Mouse (Mus musculus): Measurements from ENCODE around the gene Babam2. TPM values are rescaled to one million over a fixed set of nuclear protein-coding genes. Genes with fewer than 3 reads are reported as not detected.

The Babam2 gene
- polyA plus RNA-seq, 1 experiment from 2014 or later: 30.2 TPM

DNA sequence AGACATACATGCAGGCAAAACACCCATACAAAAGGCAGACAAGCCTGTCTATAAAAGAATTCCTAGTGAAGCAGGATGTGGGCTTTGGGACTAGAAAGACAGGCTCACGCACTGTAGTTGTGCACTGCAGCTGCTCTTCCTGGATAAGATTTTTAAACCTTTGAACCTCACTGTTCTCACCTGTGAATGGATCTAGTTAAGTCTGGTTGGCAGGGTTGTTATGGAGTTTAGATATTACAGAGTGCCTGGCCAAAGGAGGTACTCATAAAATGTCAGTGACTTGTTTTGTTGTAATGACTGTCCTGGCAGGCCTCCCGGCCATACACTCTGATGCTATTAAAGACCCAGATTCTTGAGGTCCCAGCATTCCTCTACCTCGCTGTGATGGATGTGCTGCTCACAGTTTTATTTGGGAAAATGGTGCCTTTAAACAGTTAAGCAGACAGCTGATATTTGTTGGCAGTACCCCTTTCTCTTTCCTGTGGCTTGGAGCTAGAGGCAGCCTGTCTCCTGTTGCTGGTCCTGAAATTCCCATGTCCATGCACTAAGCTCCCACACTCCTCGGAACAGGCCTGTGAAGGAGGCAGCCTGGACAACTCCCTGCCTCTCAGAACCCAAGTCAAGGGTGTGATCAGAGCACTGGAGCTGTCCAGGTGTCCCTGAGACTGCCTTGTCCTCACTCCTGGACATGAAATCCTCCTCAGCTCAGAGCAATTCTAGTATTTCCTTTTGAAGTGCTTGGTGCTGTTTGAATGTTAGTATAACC, 299.9 kb downstream of the Babam2 start:
- 45% methylated on average over 4 of the region's 4 CpGs for WGBS
- Histone ChIP-seq H3K27me3 (ENCODE audit: control insufficient read depth, insufficient read depth, low read length) (no peaks in the 10 kb centered on the region), H3K36me3 (ENCODE audit: control insufficient read depth, insufficient read depth, low read length) (no peaks in the 10 kb centered on the region), H3K4me1 (ENCODE audit: control insufficient read depth, insufficient read depth, low read length) (no peaks in the 10 kb centered on the region), H3K9me3 (ENCODE audit: control insufficient read depth, low read length) (no peaks in the 10 kb centered on the region), H3K27ac (replicated peaks; ENCODE audit: low read depth, low read length) (no peak overlapping the region), H3K9ac (ENCODE audit: low read length) (no peak overlapping the region), H3K4me2 (ENCODE audit: low read depth, severe bottlenecking) (no peak overlapping the region), H3K4me3 (ENCODE audit: low read depth, low read length) (no peak overlapping the region)
- DNase-seq (ENCODE audit: low spot score) (no peak), ATAC-seq (ENCODE audit: insufficient number of reproducible peaks, low FRiP score, low TSS enrichment, low read depth) (no peak)

DNA sequence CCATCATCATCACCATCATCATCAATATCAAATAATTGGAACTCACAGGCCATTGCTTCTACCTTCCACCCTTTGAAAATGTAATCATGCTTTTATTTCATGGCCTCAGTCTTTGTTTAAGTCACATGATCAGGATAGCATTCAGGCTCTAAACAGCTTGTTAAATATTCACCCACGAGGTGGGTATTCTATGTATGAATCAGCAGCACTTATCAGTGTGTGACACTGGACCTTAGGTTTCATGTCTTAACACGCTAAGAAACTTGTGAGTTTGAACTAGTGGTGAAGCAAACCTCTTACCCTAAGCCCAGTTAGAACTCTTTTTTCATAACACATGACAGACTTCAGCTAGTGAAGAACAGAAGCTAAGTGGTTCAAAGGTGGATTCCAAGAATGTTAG, 301.3 kb downstream of the Babam2 start:
- H3K27me3 ChIP-seq (ENCODE audit: control insufficient read depth, insufficient read depth, low read length): no peaks in the 10 kb centered on the region
- H3K4me2 ChIP-seq (ENCODE audit: low read depth, severe bottlenecking): no peak overlapping the region
- no peaks in the 10 kb centered on the region for H3K36me3 ChIP-seq (ENCODE audit: control insufficient read depth, insufficient read depth, low read length)
- no peak overlapping the region for H3K4me3 ChIP-seq (ENCODE audit: low read depth, low read length)
- DNase-seq (ENCODE audit: low spot score) (no peak), ATAC-seq (ENCODE audit: insufficient number of reproducible peaks, low FRiP score, low TSS enrichment, low read depth) (no peak)
- no peak overlapping the region for H3K9ac ChIP-seq (ENCODE audit: low read length)
- 84% methylated on average over 2 of the region's 2 CpGs for WGBS
- no peak overlapping the region for H3K27ac ChIP-seq (replicated peaks; ENCODE audit: low read depth, low read length)
- H3K4me1 ChIP-seq (ENCODE audit: control insufficient read depth, insufficient read depth, low read length): no peaks in the 10 kb centered on the region
- no peaks in the 10 kb centered on the region for H3K9me3 ChIP-seq (ENCODE audit: control insufficient read depth, low read length)

DNA sequence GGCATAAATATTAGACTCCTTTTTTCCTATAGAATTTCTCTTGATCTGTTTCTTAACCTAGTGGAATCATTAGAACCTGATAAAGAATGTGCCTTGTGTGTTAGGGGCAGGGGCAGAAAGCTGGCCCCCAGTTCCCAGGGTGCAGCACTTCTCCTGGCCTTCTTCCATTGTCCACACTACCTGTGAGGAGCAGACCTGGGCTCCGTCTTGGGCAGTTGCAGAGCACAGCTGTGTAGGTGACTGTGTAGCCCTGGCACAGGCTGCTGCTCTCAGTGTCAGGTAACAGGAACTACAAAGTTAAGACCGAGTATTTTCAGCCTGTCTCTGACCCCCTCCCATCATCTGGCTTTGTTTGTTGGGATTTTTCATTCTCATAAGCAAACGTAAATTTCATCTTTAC, 302.6 kb downstream of the Babam2 start:
- 59% methylated on average over 3 of the region's 3 CpGs for WGBS
- H3K9me3 ChIP-seq (ENCODE audit: control insufficient read depth, low read length): no peaks in the 10 kb centered on the region
- no peaks in the 10 kb centered on the region for H3K27me3 ChIP-seq (ENCODE audit: control insufficient read depth, insufficient read depth, low read length)
- H3K36me3 ChIP-seq (ENCODE audit: control insufficient read depth, insufficient read depth, low read length): no peaks in the 10 kb centered on the region
- no peak overlapping the region for H3K9ac ChIP-seq (ENCODE audit: low read length)
- no peak overlapping the region for H3K27ac ChIP-seq (replicated peaks; ENCODE audit: low read depth, low read length)
- no peak overlapping the region for H3K4me3 ChIP-seq (ENCODE audit: low read depth, low read length)
- ATAC-seq (ENCODE audit: insufficient number of reproducible peaks, low FRiP score, low TSS enrichment, low read depth): no peak
- no peak overlapping the region for H3K4me2 ChIP-seq (ENCODE audit: low read depth, severe bottlenecking)
- no peak for DNase-seq (ENCODE audit: low spot score)
- H3K4me1 ChIP-seq (ENCODE audit: control insufficient read depth, insufficient read depth, low read length): no peaks in the 10 kb centered on the region

DNA sequence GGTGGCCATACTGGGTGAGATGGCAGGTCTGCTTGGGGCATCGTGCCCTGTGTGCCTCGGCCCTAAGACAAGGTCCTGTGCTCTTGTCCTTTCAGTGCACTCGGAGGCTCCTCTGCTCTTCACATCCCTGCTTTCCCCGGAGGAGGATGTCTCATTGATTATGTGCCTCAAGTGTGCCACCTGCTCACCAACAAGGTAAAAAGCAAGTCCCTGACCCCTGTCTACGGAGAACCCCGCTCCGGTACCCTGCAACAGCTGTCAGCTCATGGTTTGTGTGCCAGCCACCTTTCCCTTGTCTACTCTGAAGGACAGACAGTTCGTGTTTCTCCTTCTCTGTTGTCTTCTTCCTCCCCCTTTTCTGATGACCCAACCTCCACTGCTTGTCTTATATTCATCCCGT, 303.8 kb downstream of the Babam2 start:
- Histone ChIP-seq H3K4me2 (ENCODE audit: low read depth, severe bottlenecking) (no peak overlapping the region), H3K27ac (replicated peaks; ENCODE audit: low read depth, low read length) (no peak overlapping the region), H3K36me3 (ENCODE audit: control insufficient read depth, insufficient read depth, low read length) (no peaks in the 10 kb centered on the region), H3K4me1 (ENCODE audit: control insufficient read depth, insufficient read depth, low read length) (no peaks in the 10 kb centered on the region), H3K9me3 (ENCODE audit: control insufficient read depth, low read length) (no peaks in the 10 kb centered on the region), H3K9ac (ENCODE audit: low read length) (no peak overlapping the region), H3K4me3 (ENCODE audit: low read depth, low read length) (no peak overlapping the region), H3K27me3 (ENCODE audit: control insufficient read depth, insufficient read depth, low read length) (no peaks in the 10 kb centered on the region)
- WGBS: 88% methylated on average over 9 of the region's 9 CpGs
- no peak for ATAC-seq (ENCODE audit: insufficient number of reproducible peaks, low FRiP score, low TSS enrichment, low read depth)
- DNase-seq (ENCODE audit: low spot score): no peak

DNA sequence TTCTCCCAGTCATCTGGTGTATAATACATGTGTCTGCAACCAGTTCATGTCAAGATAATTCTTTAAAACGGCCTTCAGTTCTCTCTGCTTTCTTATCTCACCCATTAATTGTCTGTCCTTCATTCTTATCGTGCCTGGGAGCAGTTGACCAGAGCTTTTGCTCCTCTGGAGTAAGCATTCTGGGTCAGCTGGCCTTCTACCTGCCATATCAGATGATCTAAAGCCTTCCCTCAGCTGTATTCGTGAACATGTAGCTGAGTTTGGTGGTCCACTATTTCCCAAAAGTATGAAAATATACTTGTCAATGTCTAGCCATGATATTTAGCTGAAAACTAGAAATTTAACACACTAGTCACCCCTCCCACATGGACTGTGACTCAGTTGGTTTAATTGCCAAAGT, 304.3 kb downstream of the Babam2 start:
- ATAC-seq (ENCODE audit: insufficient number of reproducible peaks, low FRiP score, low TSS enrichment, low read depth) (no peak), DNase-seq (ENCODE audit: low spot score) (no peak)
- WGBS: 55% methylated on average over 3 of the region's 3 CpGs
- no peaks in the 10 kb centered on the region for H3K4me1 ChIP-seq (ENCODE audit: control insufficient read depth, insufficient read depth, low read length)
- H3K4me2 ChIP-seq (ENCODE audit: low read depth, severe bottlenecking): no peak overlapping the region
- H3K9ac ChIP-seq (ENCODE audit: low read length): no peak overlapping the region
- no peaks in the 10 kb centered on the region for H3K9me3 ChIP-seq (ENCODE audit: control insufficient read depth, low read length)
- no peaks in the 10 kb centered on the region for H3K36me3 ChIP-seq (ENCODE audit: control insufficient read depth, insufficient read depth, low read length)
- no peak overlapping the region for H3K4me3 ChIP-seq (ENCODE audit: low read depth, low read length)
- H3K27ac ChIP-seq (replicated peaks; ENCODE audit: low read depth, low read length): no peak overlapping the region
- H3K27me3 ChIP-seq (ENCODE audit: control insufficient read depth, insufficient read depth, low read length): no peaks in the 10 kb centered on the region

- no peak for DNase-seq (ENCODE audit: low spot score)
- H3K9ac ChIP-seq (ENCODE audit: low read length): no peak overlapping the region
- no peak for ATAC-seq (ENCODE audit: insufficient number of reproducible peaks, low FRiP score, low TSS enrichment, low read depth)
- H3K27me3 ChIP-seq (ENCODE audit: control insufficient read depth, insufficient read depth, low read length): no peaks in the 10 kb centered on the region
- H3K4me2 ChIP-seq (ENCODE audit: low read depth, severe bottlenecking): no peak overlapping the region
- 84% methylated on average over 3 of the region's 3 CpGs for WGBS
- no peaks in the 10 kb centered on the region for H3K9me3 ChIP-seq (ENCODE audit: control insufficient read depth, low read length)
- H3K27ac ChIP-seq (replicated peaks; ENCODE audit: low read depth, low read length): no peak overlapping the region
- no peak overlapping the region for H3K4me3 ChIP-seq (ENCODE audit: low read depth, low read length)
- no peaks in the 10 kb centered on the region for H3K36me3 ChIP-seq (ENCODE audit: control insufficient read depth, insufficient read depth, low read length)
- H3K4me1 ChIP-seq (ENCODE audit: control insufficient read depth, insufficient read depth, low read length): no peaks in the 10 kb centered on the region
Observed at GRCm38 (mm10) chr5:32008401-32008800, 310.9 kb downstream of the Babam2 start.

DNA sequence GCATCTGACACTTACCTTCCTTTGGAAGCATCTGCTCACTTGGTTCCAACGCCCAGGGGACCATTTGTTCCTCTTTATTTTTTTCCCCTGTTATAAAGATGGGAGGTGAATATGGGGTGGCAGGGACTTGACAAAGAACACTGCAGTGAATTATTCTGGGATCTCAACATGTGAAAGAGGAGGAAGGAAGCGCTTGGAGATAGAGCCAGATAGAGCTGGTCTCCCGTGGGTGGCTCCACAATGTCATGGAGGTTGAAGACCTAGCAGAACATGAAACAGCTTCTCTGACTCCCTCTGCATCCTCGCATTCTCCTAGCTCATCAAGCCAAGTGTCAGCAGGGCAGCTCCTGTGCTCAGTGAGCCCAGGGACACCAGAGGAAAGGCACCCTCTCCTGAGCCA, 312.6 kb downstream of the Babam2 start:
- ATAC-seq (ENCODE audit: insufficient number of reproducible peaks, low FRiP score, low TSS enrichment, low read depth) (no peak), DNase-seq (ENCODE audit: low spot score) (no peak)
- Histone ChIP-seq H3K4me1 (ENCODE audit: control insufficient read depth, insufficient read depth, low read length) (no peaks in the 10 kb centered on the region), H3K27me3 (ENCODE audit: control insufficient read depth, insufficient read depth, low read length) (no peaks in the 10 kb centered on the region), H3K27ac (replicated peaks; ENCODE audit: low read depth, low read length) (no peak overlapping the region), H3K4me2 (ENCODE audit: low read depth, severe bottlenecking) (no peak overlapping the region), H3K36me3 (ENCODE audit: control insufficient read depth, insufficient read depth, low read length) (no peaks in the 10 kb centered on the region), H3K9me3 (ENCODE audit: control insufficient read depth, low read length) (no peaks in the 10 kb centered on the region), H3K9ac (ENCODE audit: low read length) (no peak overlapping the region), H3K4me3 (ENCODE audit: low read depth, low read length) (no peak overlapping the region)
- 78% methylated on average over 4 of the region's 4 CpGs for WGBS

DNA sequence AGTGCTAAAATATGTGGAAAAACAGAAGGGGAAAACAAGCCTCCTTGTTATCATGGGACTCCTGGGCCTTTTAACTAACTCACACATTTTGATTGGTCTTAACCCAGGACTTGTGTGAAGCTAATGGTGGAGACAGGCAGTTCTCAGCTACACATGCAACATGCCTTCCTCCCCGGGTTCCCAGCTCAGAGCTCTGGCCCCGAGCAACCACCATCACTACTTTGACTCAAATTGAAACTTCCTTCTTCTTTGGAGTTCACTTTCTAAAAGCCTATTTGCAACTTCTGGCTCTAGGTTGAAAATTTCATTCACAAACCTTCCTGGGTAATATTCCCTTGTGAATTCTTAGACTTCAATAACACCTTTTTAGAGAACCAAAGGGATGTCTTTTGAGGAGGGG, 315.6 kb downstream of the Babam2 start:
- Histone ChIP-seq H3K9ac (ENCODE audit: low read length) (no peak overlapping the region), H3K36me3 (ENCODE audit: control insufficient read depth, insufficient read depth, low read length) (no peaks in the 10 kb centered on the region), H3K4me1 (ENCODE audit: control insufficient read depth, insufficient read depth, low read length) (no peaks in the 10 kb centered on the region), H3K4me2 (ENCODE audit: low read depth, severe bottlenecking) (no peak overlapping the region), H3K4me3 (ENCODE audit: low read depth, low read length) (no peak overlapping the region), H3K9me3 (ENCODE audit: control insufficient read depth, low read length) (no peaks in the 10 kb centered on the region), H3K27ac (replicated peaks; ENCODE audit: low read depth, low read length) (no peak overlapping the region), H3K27me3 (ENCODE audit: control insufficient read depth, insufficient read depth, low read length) (no peaks in the 10 kb centered on the region)
- DNase-seq (ENCODE audit: low spot score) (no peak), ATAC-seq (ENCODE audit: insufficient number of reproducible peaks, low FRiP score, low TSS enrichment, low read depth) (no peak)
- 92% methylated on average over 2 of the region's 2 CpGs for WGBS

- no peak overlapping the region for H3K4me2 ChIP-seq (ENCODE audit: low read depth, severe bottlenecking)
- no peaks in the 10 kb centered on the region for H3K9me3 ChIP-seq (ENCODE audit: control insufficient read depth, low read length)
- WGBS: 90% methylated on average over 7 of the region's 7 CpGs
- no peaks in the 10 kb centered on the region for H3K27me3 ChIP-seq (ENCODE audit: control insufficient read depth, insufficient read depth, low read length)
- no peak for ATAC-seq (ENCODE audit: insufficient number of reproducible peaks, low FRiP score, low TSS enrichment, low read depth)
- H3K27ac ChIP-seq (replicated peaks; ENCODE audit: low read depth, low read length): no peak overlapping the region
- H3K36me3 ChIP-seq (ENCODE audit: control insufficient read depth, insufficient read depth, low read length): no peaks in the 10 kb centered on the region
- no peak for DNase-seq (ENCODE audit: low spot score)
- H3K4me1 ChIP-seq (ENCODE audit: control insufficient read depth, insufficient read depth, low read length): no peaks in the 10 kb centered on the region
- H3K4me3 ChIP-seq (ENCODE audit: low read depth, low read length): no peak overlapping the region
- no peak overlapping the region for H3K9ac ChIP-seq (ENCODE audit: low read length)
Observed at GRCm38 (mm10) chr5:32014786-32015185, 317.3 kb downstream of the Babam2 start.
